Comparison of ENCODE assay signal across 8 mouse cellular contexts in genomic region chr3:51407870-51408560, GRCm38 (mm10). TPM values are rescaled to one million over a fixed set of nuclear protein-coding genes. Genes with fewer than 3 reads are reported as not detected.
DNase-seq lines count a peak whose midpoint lies in the region; ATAC-seq lines count a peak whose summit lies in the region.

No protein-coding gene starts in this region.

- peak overlapping the region; percentile 76 for H3K4me2 ChIP-seq in forebrain, embryonic 16.5 days (ENCODE audit: low read length)
- peak overlapping the region; percentile 76 for H3K4me2 ChIP-seq in neural tube, embryonic 15.5 days

- H3K4me3 ChIP-seq in forebrain, embryonic 16.5 days (replicated peaks; ENCODE audit: low read length), result peak overlapping the region; percentile 99
- H3K4me3 ChIP-seq in neural tube, embryonic 15.5 days (replicated peaks), result peak overlapping the region; percentile 63

- peak; percentile 30 for DNase-seq in adrenal gland, postnatal 14 days
- DNase-seq in adrenal gland, adult 18-20 months (ENCODE audit: low spot score in 2 of 2), result no peak
- peak; percentile 30 for DNase-seq in ovary, postnatal 36 days (ENCODE audit: low spot score)
- DNase-seq in ovary, postnatal 14 days (ENCODE audit: low spot score), result no peak
- peak; percentile 29 for DNase-seq in liver
- DNase-seq in T-cell, adult 2 months (ENCODE audit: low spot score), result no peak

- H3K27ac ChIP-seq in forebrain, embryonic 16.5 days (ENCODE audit: low read length), result peak overlapping the region; percentile 97
- peak overlapping the region; percentile 95 for H3K27ac ChIP-seq in neural tube, embryonic 15.5 days (replicated peaks)

- no peaks in the 10 kb centered on the region for H3K9me3 ChIP-seq in forebrain, embryonic 16.5 days (ENCODE audit: control insufficient read depth, low read length)
- H3K9me3 ChIP-seq in neural tube, embryonic 15.5 days (replicated peaks), result no peaks in the 10 kb centered on the region

- H3K9ac ChIP-seq in forebrain, embryonic 16.5 days (replicated peaks; ENCODE audit: low read depth, low read length), result peak overlapping the region; percentile 97
- peak overlapping the region; percentile 81 for H3K9ac ChIP-seq in neural tube, embryonic 15.5 days (replicated peaks)

- peak; percentile 22 for ATAC-seq in forebrain, embryonic 16.5 days
- peak; percentile 9; the same call in 1 of the 2 replicates for ATAC-seq in neural tube, embryonic 15.5 days (ENCODE audit: low FRiP score)

- peaks cover 9% of the 10 kb centered on the region for H3K4me1 ChIP-seq in forebrain, embryonic 16.5 days (replicated peaks; ENCODE audit: control insufficient read depth, insufficient read depth, low read length)
- peaks cover 17% of the 10 kb centered on the region for H3K4me1 ChIP-seq in neural tube, embryonic 15.5 days

- 19% methylated on average over 20 of the region's 20 CpGs for WGBS in forebrain, embryonic 16.5 days
- 16% methylated on average over 20 of the region's 20 CpGs for WGBS in neural tube, embryonic 15.5 days

- no peaks in the 10 kb centered on the region for H3K36me3 ChIP-seq in forebrain, embryonic 16.5 days (ENCODE audit: control insufficient read depth, insufficient read depth)
- peaks cover 19% of the 10 kb centered on the region for H3K36me3 ChIP-seq in neural tube, embryonic 15.5 days

- no peaks in the 10 kb centered on the region for H3K27me3 ChIP-seq in forebrain, embryonic 16.5 days (replicated peaks; ENCODE audit: control insufficient read depth, insufficient read depth, low read length)
- no peaks in the 10 kb centered on the region for H3K27me3 ChIP-seq in neural tube, embryonic 15.5 days (replicated peaks)

RNA-seq across cellular contexts. Expression of gene Ndufc1, which starts 0.8 kb away (rescaled TPM):
- 888 and 904 TPM in 2 replicates for total RNA-seq in adrenal gland, postnatal 14 days (2021)
- total RNA-seq in adrenal gland, adult 18-20 months (2021), result 100 to 1,000 TPM; 725 to 859 TPM
- polyA plus RNA-seq in forebrain, embryonic 16.5 days (2015; fragmentation: Nextera tagmentation; extraction: Ambion mirVana), result 619 and 639 TPM in 2 replicates
- 784 and 883 TPM in 2 replicates for polyA plus RNA-seq in neural tube, embryonic 15.5 days (2015; fragmentation: Nextera tagmentation; extraction: Ambion mirVana)

RNA-seq across cellular contexts. Expression of gene Naa15, which starts 6.9 kb away (rescaled TPM):
- 47.8 and 50.1 TPM in 2 replicates for total RNA-seq in adrenal gland, postnatal 14 days (2021)
- 10 to 100 TPM; 54.1 to 59.7 TPM for total RNA-seq in adrenal gland, adult 18-20 months (2021)
- 49.9 and 56.5 TPM in 2 replicates for polyA plus RNA-seq in forebrain, embryonic 16.5 days (2015; fragmentation: Nextera tagmentation; extraction: Ambion mirVana)
- polyA plus RNA-seq in neural tube, embryonic 15.5 days (2015; fragmentation: Nextera tagmentation; extraction: Ambion mirVana), result 40.6 and 42.8 TPM in 2 replicates

RNA-seq across cellular contexts. Expression of gene Mgarp, which starts 11.5 kb away (rescaled TPM):
- 308 and 324 TPM in 2 replicates for total RNA-seq in adrenal gland, postnatal 14 days (2021)
- 100 to 1,000 TPM; 605 to 839 TPM for total RNA-seq in adrenal gland, adult 18-20 months (2021)
- 0.44 and 1.4 TPM in 2 replicates for polyA plus RNA-seq in forebrain, embryonic 16.5 days (2015; fragmentation: Nextera tagmentation; extraction: Ambion mirVana)
- 0.81 and 1.4 TPM in 2 replicates for polyA plus RNA-seq in neural tube, embryonic 15.5 days (2015; fragmentation: Nextera tagmentation; extraction: Ambion mirVana)

Comparison
In these comparisons a context has a peak if more than half of its experiments do, and no peak if none do; other contexts are left out.
1. DNase-seq: peak in adrenal gland, postnatal 14 days (single experiment), ovary, postnatal 36 days (single experiment) and liver (single experiment); none in adrenal gland, adult 18-20 months (0 of 2), ovary, postnatal 14 days (single experiment) and T-cell, adult 2 months (single experiment).